Mouse (Mus musculus): ENCODE data around the gene E130114P18Rik. TPM values are rescaled to one million over a fixed set of nuclear protein-coding genes. Genes with fewer than 3 reads are reported as not detected.

E130114P18Rik gene
- polyA plus RNA-seq, 2 experiments from 2014 or later, result not detected

DNA sequence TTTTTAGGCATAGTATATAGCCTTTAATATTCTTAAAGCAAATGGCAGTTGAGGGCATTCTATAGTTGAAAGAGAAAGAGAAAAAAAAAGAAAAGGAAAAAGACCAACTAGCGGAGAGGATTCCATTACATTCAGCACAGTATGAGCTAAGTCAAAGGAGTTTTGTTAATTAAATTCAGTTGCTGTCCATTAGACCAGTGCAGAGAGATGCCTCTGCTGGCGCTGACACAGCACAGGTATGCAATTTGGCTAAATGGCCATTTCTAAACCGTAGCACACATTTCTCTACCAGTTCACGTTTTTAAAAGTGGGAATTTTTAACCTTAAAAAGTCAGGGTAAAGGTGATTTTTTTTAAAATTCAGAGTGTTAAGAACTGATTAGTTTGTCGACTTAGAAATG is 26.8 kb upstream of the E130114P18Rik start:
- no peak for ATAC-seq

DNA sequence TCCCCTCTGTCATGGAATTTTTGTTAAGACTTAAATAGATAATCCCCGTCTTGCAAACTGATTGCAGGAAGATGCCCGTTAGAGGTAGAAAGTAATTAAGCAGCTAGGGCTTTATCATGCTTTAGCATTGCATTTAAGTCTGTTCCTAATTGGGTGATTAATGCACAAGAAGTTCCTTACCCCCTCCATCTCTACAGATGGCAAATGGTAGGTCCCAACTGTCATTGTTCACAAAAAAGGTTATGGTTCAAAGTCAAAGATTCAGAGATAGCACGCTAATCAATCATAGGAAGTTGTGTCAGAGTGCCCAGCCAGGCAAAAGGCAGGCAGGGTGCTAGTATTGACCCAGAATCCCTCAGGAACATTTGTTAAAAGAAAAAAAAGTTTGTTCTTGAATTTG is 25.9 kb upstream of the E130114P18Rik start:
- ATAC-seq, result no peak

DNA sequence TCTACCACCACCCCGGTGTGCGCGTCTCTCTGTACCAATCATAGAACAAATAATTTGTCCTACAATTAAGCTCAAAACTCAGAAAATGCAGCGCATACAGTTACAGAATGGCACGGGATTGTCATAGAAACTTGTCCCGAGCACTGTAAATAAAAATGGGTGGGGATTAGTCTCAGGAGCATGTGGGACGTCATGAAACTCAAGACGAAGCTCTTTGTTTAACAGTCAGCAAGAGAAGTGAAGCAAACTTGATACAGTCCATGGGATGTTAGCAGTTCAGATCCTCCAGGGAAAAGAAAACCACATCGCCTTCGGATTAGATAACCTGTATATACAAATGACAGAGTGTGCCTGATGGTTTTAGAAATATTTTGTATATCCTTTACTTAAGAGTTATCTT is 18.6 kb upstream of the E130114P18Rik start:
- no peak for ATAC-seq

DNA sequence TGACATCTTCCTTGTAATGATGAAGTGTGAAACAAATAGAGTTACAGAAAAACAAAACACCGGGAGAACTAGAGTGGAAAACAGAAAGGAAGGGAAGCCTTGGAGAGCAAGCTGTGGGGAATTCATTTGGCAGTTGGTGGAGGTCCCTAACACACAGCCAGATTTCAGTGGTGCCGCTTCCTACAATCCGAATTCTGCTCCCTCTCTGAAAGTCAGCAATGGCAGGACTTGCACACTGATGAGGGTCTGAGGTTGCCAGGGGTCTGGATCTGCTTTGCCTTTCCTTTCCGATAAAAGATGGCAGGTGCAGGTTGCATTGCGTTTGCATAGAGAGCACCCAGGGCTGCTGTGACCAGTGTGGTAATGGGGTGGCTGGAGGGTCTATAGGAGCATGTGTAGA is 18.1 kb upstream of the E130114P18Rik start:
- no peak for ATAC-seq

DNA sequence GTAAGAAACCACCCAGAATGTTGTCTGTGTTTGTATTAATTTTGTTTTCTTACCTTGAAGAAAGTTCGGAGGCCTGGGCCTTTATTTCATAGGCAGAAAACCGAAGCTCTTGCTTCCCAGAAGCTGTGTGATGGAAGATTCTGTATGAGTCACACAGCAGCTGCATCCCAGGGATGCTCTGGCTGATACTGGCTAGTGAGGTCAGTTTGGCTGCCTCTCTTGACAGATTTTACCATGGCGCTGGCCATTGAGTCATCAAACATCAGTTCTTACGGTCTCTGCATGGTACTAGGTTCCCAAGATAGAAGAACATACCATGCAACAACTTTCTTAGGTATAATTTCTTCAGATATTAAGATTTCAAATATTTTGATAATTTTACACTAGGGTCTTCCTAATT is 17.0 kb upstream of the E130114P18Rik start:
- ATAC-seq, result no peak

DNA sequence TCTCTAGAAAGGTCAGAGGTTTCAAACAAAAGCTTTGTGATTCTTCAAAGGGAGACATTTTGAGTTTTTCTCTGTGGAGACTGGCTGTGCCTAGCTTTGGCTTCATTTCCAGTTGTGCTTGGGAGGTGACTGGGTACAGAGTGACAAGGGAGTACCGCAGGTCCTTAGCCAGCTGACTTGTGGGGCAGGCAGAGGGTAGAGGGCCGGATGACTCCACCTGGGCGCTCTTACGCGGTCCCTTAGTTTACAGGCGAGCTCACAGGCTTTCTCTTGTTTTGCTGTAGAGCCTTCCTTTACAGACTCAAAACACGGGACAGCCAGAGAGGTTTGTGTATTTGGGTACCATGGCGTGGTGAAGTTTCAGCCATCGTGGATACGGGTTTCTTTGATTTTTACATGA is 16.1 kb upstream of the E130114P18Rik start:
- ATAC-seq, result no peak

DNA sequence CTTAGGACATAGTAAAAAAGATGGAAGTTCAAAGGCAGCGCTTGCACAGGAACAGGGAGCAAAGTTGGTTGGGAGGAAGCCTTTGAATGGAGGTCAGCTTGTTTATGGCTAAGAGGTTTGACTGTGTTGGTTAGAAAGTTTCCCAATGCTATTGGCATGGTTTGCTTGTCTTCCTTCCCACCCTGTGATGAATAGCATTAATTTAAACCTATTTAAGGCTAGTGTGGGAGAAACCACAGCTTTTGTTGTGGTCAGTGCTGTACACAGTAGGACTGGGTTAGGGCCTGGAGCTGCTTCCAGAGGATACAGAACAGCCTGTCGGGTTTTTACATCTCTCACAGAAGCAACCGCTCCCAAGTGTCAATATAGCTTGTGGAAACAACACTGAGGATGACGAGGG is 10.7 kb upstream of the E130114P18Rik start:
- no peak for ATAC-seq

DNA sequence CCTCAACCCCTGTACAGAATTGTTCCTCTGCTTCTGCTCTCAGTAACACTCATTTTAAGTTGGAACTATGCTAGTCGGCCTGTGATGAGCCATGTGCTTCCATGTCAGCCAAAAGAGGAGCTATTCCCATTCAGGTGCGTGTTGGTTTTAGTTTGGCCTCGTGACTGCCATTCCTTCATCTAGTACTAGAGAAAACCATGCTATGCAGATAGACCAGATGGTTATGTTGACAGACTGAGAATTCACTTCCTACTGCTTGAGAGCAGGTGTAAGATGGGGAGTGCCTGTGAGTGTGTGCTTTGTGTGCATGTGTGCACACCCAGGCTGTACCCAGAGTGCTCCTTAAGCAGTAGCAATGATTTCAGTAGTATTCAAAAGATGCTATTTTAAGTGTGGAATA is 9.6 kb upstream of the E130114P18Rik start:
- no peak for ATAC-seq

DNA sequence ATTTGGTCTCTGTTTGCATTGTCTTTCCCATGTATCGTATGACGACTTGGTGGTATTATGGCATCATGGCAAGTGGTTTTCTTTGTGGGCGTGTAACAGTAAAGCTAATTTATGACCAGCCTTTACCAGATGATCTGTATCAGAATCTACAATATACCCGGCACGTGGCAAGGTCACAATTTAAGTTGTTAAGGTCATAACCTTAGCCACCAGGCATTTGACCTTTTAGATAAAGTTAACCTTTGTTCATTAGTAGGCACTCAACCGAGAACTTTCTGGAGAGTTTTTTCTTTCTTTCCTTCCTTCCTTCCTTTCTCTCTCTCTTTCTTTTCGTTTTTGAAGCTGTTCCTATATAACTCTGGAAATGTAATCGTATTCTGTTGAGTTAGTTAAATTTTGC is 8.7 kb upstream of the E130114P18Rik start:
- no peak for ATAC-seq

DNA sequence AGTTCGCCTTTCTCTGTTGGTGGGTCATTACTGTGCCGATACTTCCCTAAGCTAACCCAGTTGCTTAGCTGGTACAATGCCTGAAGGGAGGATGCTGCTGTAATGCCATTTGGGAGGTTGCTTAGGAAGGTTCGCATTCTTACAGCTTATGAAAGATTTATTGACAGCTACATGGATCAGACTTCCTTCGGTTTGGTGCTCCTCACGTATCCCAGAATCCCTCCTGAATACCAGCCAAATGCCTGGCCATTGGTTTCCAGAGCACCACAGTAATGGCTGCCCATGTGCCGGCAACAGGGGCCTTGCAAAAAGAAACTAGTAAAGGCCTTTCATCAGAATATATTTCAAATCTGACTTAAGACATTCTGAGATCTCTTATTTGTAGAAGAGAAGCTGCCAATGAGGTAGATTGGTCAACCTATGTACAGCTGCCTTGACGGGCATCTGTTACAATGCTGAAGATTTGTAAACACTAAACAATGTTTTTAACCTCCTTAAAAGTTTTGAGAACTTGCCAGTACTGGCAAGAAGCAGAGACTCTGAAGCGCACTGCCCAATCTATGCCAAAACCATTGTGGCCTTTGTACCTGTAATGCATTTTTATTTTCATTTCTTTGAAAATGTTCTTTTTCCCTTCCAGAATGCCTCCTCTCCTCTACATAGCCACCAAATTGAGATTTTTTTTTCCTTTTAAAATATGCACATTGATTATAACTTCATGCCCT is 7.8 kb upstream of the E130114P18Rik start:
- no peak for ATAC-seq

DNA sequence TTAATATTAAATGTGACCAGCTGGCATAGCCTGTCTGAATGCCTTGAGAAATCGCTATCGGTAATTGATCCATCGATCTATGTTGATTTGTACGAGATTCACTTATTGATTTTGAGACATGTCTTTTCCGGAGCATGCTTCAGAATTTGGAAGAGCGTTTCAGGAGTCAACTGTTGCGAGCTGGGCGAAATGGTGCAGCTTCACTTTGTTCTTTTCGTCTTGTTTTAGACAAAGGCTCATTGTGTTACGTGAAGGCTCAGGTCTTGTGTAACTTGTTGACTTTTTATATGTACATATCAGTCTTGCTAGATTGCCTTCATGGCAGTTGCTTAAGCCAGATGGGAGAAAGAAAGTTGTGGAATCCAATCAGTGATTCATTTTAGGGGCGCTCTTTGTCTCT is 6.4 kb upstream of the E130114P18Rik start:
- no peak for ATAC-seq

DNA sequence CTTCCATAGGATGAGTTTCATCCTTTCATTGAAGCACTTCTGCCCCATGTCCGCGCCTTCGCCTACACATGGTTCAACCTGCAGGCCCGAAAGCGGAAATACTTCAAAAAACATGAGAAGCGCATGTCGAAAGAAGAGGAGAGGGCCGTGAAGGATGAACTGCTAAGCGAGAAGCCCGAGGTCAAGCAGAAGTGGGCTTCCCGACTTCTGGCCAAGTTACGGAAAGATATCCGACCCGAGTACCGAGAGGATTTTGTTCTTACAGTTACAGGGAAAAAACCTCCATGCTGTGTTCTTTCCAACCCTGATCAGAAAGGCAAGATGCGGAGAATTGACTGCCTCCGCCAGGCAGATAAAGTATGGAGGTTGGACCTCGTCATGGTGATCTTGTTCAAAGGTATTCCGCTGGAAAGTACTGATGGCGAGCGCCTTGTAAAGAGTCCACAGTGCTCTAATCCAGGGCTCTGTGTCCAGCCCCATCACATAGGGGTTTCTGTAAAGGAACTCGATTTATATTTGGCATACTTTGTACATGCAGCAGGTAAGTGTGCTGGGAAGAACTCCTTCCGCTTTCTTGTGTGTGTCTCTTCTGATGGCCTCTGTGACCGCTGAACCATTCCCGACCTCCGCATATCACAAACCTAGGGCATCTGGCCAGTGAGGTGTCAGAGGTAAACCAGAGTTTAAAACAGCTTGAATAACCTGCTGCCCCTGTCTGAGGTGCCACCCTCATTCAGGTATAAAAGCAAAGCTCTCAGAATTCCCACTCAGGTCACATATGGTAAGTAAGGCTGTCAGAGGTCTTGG is 5.4 kb upstream of the E130114P18Rik start:
- no peak for ATAC-seq

DNA sequence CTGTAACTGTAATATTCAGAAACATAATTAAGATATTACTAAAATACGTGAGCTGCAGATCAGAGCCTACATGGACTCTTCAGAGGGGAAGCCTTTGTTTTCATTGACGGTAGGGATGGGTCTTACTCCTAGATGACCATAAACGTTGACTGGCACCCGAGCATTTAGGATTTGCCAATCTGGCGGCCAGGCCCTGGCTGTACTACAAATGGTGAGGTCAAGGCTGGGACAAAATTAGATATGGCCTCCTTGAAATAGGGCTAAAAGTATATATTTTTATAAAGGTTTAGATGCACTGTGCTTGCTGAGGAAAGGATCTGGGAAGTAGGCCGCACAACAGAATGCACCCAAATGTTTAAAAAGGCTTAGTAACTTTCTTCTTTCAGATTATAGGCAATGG is 4.6 kb upstream of the E130114P18Rik start:
- no peak for ATAC-seq

DNA sequence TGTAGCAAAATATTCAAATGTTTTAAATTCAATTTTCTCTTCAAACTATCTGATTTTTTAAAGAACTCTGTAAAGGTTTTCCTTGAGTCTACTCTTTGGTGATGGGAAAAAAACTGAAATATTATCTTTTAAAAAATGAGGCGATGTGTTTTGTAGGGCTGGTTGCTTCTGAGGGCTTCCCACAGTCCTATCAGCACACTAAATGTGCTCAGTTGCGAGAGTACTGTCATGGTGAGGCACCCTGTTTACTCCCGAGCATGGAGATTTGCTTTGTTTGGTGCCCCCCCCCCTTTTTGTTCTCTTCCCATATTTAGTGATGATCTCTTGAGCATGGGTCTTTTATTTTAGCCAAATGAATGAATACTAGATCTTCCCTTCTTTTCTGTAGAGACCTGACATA is 4.2 kb upstream of the E130114P18Rik start:
- ATAC-seq, result no peak

DNA sequence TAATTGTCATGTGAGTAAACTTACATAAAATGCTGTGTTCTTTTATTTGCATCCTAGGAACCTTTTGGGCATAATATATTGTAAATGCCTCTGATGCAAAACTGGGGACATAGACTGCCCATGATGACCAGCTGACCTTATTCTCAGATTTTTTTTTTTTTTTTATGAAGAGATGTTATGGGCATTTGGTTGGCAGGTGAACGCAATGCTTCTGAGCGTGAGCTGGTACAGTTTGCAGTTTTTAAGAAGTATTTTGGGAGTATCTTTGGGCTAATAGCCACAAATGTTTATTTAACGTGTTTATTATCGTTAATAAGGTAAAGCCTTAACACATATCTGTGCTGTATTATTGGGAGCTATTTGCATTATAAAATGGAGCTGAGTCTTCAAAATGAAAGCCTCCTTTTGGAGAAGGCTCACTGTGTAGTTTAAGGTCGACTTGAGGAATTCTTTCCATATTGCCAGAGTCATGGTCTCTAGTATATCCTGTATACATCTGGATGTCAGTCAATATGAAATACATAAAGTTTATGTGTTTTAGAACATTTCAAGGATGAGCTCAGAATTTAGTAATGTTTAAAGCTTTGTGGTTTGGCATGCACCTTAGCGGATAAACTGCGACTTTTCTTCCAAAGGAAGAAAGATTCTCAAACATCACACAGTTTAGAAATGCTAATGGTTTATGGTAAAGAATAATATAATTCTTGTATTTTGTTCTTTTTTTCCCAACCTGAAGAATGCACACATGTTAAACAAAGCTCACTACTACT is 3.0 kb upstream of the E130114P18Rik start:
- ATAC-seq, result no peak

DNA sequence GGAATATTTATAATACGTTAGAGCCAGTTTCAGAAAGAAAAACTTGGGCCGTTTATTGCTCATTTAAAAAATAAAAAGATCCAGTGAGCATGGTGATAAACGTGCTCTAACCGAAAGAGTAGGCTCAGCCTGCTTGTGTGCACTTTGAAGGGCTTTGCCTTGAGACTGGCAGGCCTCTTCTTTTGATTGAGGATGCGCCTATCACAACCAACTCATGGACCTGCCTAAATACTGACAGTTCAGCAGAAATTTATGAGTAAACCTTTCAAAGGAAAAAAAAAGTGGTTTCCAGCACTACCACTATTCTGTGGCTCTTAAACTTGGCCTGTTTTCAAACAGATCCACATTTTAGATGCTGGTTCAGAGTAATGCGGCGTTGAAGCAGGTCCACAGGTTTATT is 2.1 kb upstream of the E130114P18Rik start:
- ATAC-seq, result no peak

DNA sequence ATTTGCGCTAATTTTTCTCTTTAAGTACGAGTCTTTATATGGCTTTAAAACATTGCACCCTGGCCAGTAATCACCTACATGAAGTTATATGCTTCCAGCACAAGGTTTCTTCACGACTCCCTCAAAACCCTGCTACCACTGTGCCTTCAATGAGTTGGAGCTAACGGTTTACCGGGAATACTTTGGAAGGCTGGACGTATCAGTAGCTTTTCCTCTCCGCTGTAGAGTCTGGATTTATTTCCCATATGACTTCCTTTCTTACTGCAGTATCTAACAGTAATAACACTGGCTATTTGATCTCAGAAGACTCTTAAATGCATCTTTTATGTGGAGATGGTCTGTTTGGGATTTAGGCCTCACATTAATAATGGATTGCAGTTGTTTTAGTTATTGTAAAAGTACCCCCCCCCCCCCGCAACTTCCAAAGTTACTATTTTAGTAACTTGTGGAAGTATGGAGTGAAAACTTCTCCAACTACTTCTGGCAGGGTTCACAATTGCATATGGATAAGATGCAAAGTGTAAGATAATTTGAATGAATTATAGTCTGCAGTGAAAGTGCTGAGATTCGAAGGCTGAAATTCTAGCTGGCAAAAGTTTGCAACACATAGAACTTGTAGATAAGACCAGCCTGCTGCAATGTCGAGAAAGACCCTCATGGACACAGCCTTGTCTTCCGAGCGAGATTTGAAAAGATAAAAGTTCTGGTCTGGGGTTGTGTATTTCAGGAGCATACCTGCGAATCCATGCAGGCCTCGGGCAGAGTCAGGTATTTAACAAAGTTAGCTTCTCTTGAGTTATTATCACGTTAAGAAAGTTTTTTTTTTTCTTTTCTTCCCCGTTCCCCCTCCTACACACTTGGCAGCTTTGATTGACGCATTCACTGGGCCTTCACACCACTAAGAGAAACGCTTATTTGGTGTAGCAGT is 1.4 kb upstream of the E130114P18Rik start:
- ATAC-seq, result no peak

DNA sequence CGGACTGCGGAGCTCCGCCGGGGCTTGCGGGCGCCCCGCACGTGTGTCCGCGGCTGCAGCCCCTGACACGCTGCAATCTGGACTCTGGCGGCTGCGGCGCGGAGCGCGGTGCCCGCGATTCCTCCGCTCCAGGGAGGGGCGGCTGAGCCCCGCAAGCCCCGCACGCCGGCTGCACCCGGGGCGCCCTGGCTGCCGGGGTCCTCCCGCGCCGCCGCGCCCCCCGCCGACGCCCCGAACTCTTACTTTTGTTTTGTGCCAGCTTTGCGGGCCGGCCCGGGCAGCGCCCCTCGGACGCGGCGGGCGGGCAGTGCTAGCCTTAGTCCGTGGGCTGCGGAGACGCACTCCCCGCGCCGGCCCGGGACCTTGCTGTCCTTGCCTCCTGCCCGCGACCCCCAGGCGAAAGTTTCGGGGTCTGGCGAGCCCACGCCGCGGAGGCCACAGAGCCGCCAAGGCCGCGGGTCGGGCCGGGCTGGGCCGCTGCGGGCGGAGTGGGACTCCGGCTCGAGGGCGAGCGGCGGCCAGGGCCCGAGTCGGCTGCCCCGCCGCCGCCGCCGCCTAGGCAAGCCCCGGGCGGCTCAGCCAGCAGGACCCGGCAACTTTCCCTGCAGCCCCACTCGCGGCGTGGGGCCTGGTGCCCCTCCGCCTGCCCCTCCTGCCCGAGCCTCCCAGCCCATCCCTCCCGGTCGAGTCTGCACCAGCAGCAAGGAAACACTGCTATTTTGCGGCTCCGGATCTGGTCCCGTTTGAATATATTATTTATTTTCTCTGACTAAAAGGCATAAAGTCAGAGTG is 529 bp upstream of the E130114P18Rik start:
- ATAC-seq, result no peak

DNA sequence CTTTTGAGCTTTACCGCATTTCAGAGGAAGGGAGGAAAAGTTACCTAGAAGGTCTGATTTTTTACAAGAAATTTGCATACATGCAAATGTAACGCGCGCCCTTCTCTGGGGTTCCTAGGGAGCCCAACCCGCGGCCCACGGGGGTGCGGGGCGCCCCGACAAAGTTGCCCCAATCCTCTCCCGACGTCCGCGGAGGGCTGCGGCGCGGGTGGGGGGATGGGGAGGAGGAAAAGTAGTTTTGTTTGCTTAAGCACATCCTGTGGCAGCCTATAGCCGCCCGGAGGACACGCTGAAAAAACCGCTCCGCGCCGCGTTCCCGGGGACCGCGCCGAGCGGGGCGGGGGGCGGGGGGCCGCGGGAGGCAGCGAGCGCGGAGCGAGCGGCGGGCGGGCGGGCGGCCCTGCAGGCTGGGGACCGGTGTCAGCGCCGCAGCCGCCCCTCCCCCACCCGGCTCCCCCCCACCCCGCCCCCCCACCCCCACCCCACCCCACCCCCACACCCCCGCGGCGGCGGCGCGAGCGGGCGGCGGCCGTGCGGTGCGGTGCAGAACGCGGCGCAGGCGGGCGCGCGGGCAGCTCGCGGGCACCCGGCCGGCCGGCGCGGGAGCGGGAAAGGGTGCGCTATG is 685 bp downstream of the E130114P18Rik start:
- ATAC-seq, result no peak

DNA sequence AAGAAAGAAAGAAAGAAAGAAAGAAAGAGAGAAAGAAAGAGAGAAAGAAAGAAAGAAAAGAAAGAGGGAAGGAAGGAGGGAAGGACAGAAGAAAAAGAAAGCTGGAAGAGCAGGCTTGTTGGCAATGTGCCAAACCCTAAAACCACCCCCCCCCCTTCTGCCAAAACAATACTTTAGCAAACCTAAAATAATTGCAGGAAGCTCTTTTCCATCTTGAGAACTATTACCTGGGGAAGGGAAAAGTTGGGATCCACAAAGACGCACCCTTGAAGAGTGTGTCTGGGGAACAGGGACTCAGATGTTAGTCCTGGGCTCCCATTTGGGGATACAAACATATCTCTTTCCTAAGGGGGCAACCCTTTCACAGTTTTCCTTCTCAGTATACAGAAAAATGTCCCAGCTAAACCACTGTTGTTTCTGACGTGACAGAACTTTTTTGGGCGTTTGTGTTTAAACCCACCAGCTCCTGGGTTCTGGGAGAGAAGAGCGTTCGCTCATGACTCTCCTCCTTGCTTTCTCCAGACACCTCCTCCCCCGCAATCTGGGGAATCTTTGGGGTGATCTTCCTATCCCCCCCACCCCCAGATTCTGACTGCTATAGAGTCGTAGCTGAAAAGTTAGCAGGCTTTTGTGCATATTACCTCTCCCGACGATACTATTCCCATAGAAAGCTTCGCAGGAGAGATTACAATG is 1.3 kb downstream of the E130114P18Rik start:
- ATAC-seq, result no peak

Data from activated CD4-positive, CD25-positive, alpha-beta regulatory T cell, adult 4 months (primary cell).